Mouse (Mus musculus): ENCODE measurements around the gene Afm.

DNA sequence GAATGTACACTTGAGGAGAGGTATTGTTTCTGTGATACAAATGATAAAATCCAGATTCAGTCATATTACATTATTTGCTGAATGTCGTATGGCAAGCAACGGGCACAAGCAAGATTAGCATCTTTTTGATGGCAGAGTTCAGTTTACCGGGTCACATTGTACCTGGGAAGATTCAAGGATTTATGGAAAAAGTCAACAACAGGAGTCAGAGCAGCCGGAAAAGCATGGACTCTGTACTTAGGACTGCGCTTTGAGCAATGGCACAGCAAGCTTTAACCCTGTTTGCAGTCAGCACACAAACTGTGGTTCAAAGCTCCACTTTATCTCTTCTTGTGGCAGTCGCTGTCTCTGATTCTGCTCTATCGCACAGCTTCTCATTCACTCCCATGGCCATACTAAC, 33.1 kb upstream of the Afm start:
- no peak for TF ChIP-seq EP300 (optimal IDR thresholded peaks at IDR 0.05)
- TF ChIP-seq CTCF (IDR thresholded peaks at IDR 0.05; ENCODE audit: low read depth) = no peak

Data from stomach, postnatal 0 days (tissue).